ENCODE assay signal across 8 mouse cellular contexts in the genomic region with DNA sequence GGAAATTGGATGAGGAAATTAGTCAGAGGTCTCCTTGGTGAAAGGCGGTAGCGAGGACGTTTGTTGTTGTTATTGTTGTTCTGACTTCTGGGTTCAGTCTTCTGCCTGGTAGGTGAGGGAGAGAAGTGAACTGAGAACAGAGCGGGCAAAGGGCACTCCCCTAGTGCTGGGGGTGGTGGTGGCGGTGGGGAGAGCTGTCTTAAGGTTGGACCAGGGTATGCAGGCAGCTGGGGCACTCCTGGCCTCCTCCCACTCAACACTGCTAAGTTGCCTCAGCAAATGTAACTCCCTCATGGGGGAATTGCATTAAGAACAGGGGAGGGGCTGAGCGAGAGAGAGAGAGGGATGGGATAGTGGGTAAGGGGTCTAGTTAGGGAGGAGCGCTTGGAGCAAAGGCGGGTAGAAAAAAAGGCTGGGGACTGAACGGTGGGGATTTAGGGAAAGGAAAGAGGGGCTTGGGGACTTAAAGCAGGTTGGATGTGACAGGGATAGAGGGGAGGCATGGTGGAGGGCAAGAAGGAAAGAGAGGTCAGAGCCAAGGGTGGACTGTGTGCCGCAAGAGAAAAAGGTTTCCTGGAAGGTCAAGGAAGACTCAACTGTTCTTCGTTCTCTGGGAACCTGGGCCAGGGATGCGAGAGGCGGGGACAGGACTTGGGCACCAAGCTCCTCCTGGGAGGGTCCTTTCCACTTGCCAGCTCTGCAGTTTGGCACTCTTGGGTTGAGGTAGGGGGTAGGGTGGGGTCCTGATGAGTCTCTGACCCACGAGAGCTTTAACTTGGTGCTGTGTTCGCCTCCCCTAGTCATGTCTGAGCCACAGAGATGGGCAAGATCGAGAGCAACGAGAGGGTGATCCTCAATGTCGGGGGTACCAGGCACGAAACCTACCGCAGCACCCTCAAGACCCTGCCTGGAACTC. TPM values are rescaled to one million over a fixed set of nuclear protein-coding genes. Genes with fewer than 3 reads are reported as not detected.
DNase-seq lines count a peak whose midpoint lies in the region; ATAC-seq and TF ChIP-seq lines count a peak whose summit lies in the region.

A gene (plus strand): TSS at position 235 of the 916 bp plus-strand sequence.

- H3K9me3 ChIP-seq in embryonic facial prominence, embryonic 10.5 days = no peaks in the 10 kb centered on the region
- no peaks in the 10 kb centered on the region for H3K9me3 ChIP-seq in hindbrain, postnatal 0 days (ENCODE audit: low read length)
- H3K9me3 ChIP-seq in limb, embryonic 10.5 days (replicated peaks) = no peaks in the 10 kb centered on the region
- H3K9me3 ChIP-seq in neural tube, embryonic 14.5 days (ENCODE audit: control insufficient read depth, low read length) = no peaks in the 10 kb centered on the region

- DNase-seq in left cerebral cortex, adult 18-20 months (ENCODE audit: low spot score in 2 of 2) = peak in 1 of 2 experiments; percentile 18
- no peak for DNase-seq in left cerebral cortex, adult 9 months (ENCODE audit: low spot score in 2 of 2)
- DNase-seq in embryonic facial prominence, embryonic 10.5 days (ENCODE audit: low spot score) = peak; percentile 55
- DNase-seq in hindbrain, postnatal 0 days (ENCODE audit: low spot score) = peak; percentile 25
- peak; percentile 56 for DNase-seq in limb, embryonic 10.5 days (ENCODE audit: low spot score)
- DNase-seq in gastrocnemius, postnatal 14 days = no peak

- under 1% methylated on average over 20 of the region's 20 CpGs for WGBS in embryonic facial prominence, embryonic 10.5 days
- 3% methylated on average over 20 of the region's 20 CpGs for WGBS in hindbrain, postnatal 0 days
- under 1% methylated on average over 20 of the region's 20 CpGs for WGBS in limb, embryonic 10.5 days
- 1% methylated on average over 20 of the region's 20 CpGs for WGBS in neural tube, embryonic 14.5 days

- H3K9ac ChIP-seq in hindbrain, postnatal 0 days (replicated peaks; ENCODE audit: low read length) = peak within 1 kb of the TSS; percentile 67
- peak within 1 kb of the TSS; percentile 68 for H3K9ac ChIP-seq in neural tube, embryonic 14.5 days (replicated peaks; ENCODE audit: low read depth, low read length)

- intact Hi-C loops in gastrocnemius, postnatal 14 days (cut with DNase I; ENCODE audit: low total_unique reads) = no loop called here

- H3K4me2 ChIP-seq in hindbrain, postnatal 0 days (ENCODE audit: low read depth, low read length) = peak within 1 kb of the TSS; percentile 96
- H3K4me2 ChIP-seq in neural tube, embryonic 14.5 days (ENCODE audit: low read depth, low read length) = peak within 1 kb of the TSS; percentile 98

- peak within 1 kb of the TSS; percentile 61 for H3K27ac ChIP-seq in embryonic facial prominence, embryonic 10.5 days (replicated peaks)
- H3K27ac ChIP-seq in hindbrain, postnatal 0 days = peak within 1 kb of the TSS; percentile 41
- peak within 1 kb of the TSS; percentile 56; the same call in 1 of the 2 replicates for H3K27ac ChIP-seq in limb, embryonic 10.5 days
- H3K27ac ChIP-seq in neural tube, embryonic 14.5 days (ENCODE audit: low read depth, low read length) = peak within 1 kb of the TSS; percentile 12; the same call in 1 of the 2 replicates

- ATAC-seq in hindbrain, postnatal 0 days = peak; percentile 62
- peak; percentile 53 for ATAC-seq in neural tube, embryonic 14.5 days (ENCODE audit: low read depth)
- no peak for ATAC-seq in erythroid progenitor cell, adult 5-6 weeks (replicated peaks; ENCODE audit: low FRiP score, poor library complexity, severe bottlenecking)

- peaks cover 25% of the 10 kb centered on the region for H3K4me1 ChIP-seq in embryonic facial prominence, embryonic 10.5 days
- peaks cover 5% of the 10 kb centered on the region; the same call in 1 of the 2 replicates for H3K4me1 ChIP-seq in hindbrain, postnatal 0 days (ENCODE audit: insufficient read depth, low read length)
- peaks cover 26% of the 10 kb centered on the region for H3K4me1 ChIP-seq in limb, embryonic 10.5 days
- peaks cover 4% of the 10 kb centered on the region; the same call in 1 of the 2 replicates for H3K4me1 ChIP-seq in neural tube, embryonic 14.5 days (ENCODE audit: control insufficient read depth, insufficient read depth, low read length)

- H3K27me3 ChIP-seq in embryonic facial prominence, embryonic 10.5 days (replicated peaks; ENCODE audit: low read depth, poor library complexity, severe bottlenecking) = peaks cover 63% of the 10 kb centered on the region
- H3K27me3 ChIP-seq in hindbrain, postnatal 0 days (ENCODE audit: insufficient read depth, low read length) = no peaks in the 10 kb centered on the region
- peaks cover 71% of the 10 kb centered on the region for H3K27me3 ChIP-seq in limb, embryonic 10.5 days (ENCODE audit: low read depth, poor library complexity, severe bottlenecking)
- H3K27me3 ChIP-seq in neural tube, embryonic 14.5 days (ENCODE audit: control insufficient read depth, insufficient read depth, low read length) = peaks cover 7% of the 10 kb centered on the region

- H3K4me3 ChIP-seq in embryonic facial prominence, embryonic 10.5 days = peak within 1 kb of the TSS; percentile 70
- peak within 1 kb of the TSS; percentile 65 for H3K4me3 ChIP-seq in hindbrain, postnatal 0 days (ENCODE audit: low read length)
- peak within 1 kb of the TSS; percentile 57 for H3K4me3 ChIP-seq in limb, embryonic 10.5 days
- H3K4me3 ChIP-seq in neural tube, embryonic 14.5 days (ENCODE audit: low read depth, low read length) = peak within 1 kb of the TSS; percentile 60

- no peaks in the 10 kb centered on the region for H3K36me3 ChIP-seq in embryonic facial prominence, embryonic 10.5 days (replicated peaks)
- H3K36me3 ChIP-seq in hindbrain, postnatal 0 days (ENCODE audit: insufficient read depth, low read length) = no peaks in the 10 kb centered on the region
- H3K36me3 ChIP-seq in limb, embryonic 10.5 days = no peaks in the 10 kb centered on the region
- H3K36me3 ChIP-seq in neural tube, embryonic 14.5 days (ENCODE audit: control insufficient read depth, insufficient read depth, low read length) = no peaks in the 10 kb centered on the region

- no peak for TF ChIP-seq CTCF in hindbrain, postnatal 0 days (IDR thresholded peaks at IDR 0.05; ENCODE audit: low read depth)

RNA-seq across cellular contexts. Expression of the gene that starts here (rescaled TPM):
- total RNA-seq in left cerebral cortex, adult 18-20 months (2021) = 10 to 100 TPM; 89.9 to 95.7 TPM
- polyA plus RNA-seq in embryonic facial prominence, embryonic 10.5 days (2016; fragmentation: Nextera tagmentation; extraction: Ambion mirVana) = 0.52 and 0.66 TPM in 2 replicates
- total RNA-seq in hindbrain, postnatal 0 days (2014; rRNA removed) = 11.6 and 11.9 TPM in 2 replicates
- 4.6 and 5.2 TPM in 2 replicates for polyA plus RNA-seq in hindbrain, postnatal 0 days (2015; fragmentation: Nextera tagmentation; extraction: Ambion mirVana)
- 0.05 and 0.09 TPM in 2 replicates for polyA plus RNA-seq in limb, embryonic 10.5 days (2016; fragmentation: Nextera tagmentation; extraction: Ambion mirVana)
- 14.5 and 16.5 TPM in 2 replicates for polyA plus RNA-seq in neural tube, embryonic 14.5 days (2014; fragmentation: Nextera tagmentation; extraction: Ambion mirVana)
- 1.1 TPM in 1 of 2 replicates, not detected in the other for total RNA-seq in erythroid progenitor cell, adult 5-6 weeks (2015; ENCODE audit: low replicate concordance)
- not detected in 2 replicates for total RNA-seq in erythroid progenitor cell, adult 5-6 weeks (2017; ENCODE audit: low replicate concordance)
- under 1 TPM; 0.23 to 0.27 TPM for total RNA-seq in gastrocnemius, postnatal 14 days (2021)

Comparison
In these comparisons a context has a peak if more than half of its experiments do, and no peak if none do; other contexts are left out.
1. Peak in DNase-seq, H3K4me3 ChIP-seq and H3K27ac ChIP-seq in embryonic facial prominence, embryonic 10.5 days; RNA of the gene not detected or under 1 TPM.
2. Peak in DNase-seq, H3K4me3 ChIP-seq and H3K27ac ChIP-seq in limb, embryonic 10.5 days; RNA of the gene not detected or under 1 TPM.